Mouse (Mus musculus): Measurements from ENCODE around the gene Gm29276. TPM values are rescaled to one million over a fixed set of nuclear protein-coding genes. Genes with fewer than 3 reads are reported as not detected.
"Not testable (repeated sequence)": the region's sequence is repeated elsewhere in the genome, so short reads cannot be mapped to it uniquely, and the experiment has no call there.

Gm29276 gene
- polyA plus RNA-seq (2012; rRNA removed) = not detected in 2 replicates

DNA sequence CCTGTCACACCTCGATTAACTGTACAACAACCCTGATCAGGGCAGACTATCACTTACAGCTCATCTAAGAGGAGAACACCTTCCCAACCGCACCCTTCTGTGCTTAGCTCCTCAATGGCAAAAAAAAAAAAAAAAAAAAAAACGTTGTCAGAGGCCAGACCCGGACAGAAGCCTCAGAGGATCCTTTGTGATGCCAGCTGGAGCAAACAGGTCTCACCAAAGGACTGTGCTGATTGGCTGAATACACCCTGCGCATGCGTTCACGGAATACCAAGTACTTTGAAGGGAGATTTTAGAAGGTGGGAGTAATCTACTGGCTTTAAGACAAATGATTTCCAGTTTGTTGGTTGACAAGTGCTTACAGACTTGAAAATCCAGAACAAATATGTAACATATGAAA is at the start of gene Gm29276:
TSS of gene Gm29276 (minus strand) at position 101 of the 400 bp plus-strand sequence.
- not testable (repeated sequence) for DNase-seq (ENCODE audit: extremely low spot score in 1 of 2, low spot score in 1 of 2)
